Mouse (Mus musculus): ENCODE data around the gene Olfr48.

The Olfr48 gene

GRCm38 (mm10) chr2:89848105-89848504, at the start of gene Olfr48:
Olfr48 (minus strand) TSS chr2:89848205.
- no peak for DNase-seq (ENCODE audit: low read depth, low spot score)
- Histone ChIP-seq H3K36me3 (ENCODE audit: control insufficient read depth, insufficient read depth, low read length, poor library complexity, severe bottlenecking) (no peaks in the 10 kb centered on the region), H3K27me3 (ENCODE audit: control insufficient read depth, insufficient read depth, low read length, poor library complexity, severe bottlenecking) (no peaks in the 10 kb centered on the region)

GRCm38 (mm10) chr2:89878137-89878536, 30.1 kb upstream of the Olfr48 start, which contains the start of gene Olfr1257:
Olfr1257 (plus strand) TSS chr2:89878437.
- H3K27me3 ChIP-seq (ENCODE audit: control insufficient read depth, insufficient read depth, low read length, poor library complexity, severe bottlenecking): no peaks in the 10 kb centered on the region
- H3K36me3 ChIP-seq (ENCODE audit: control insufficient read depth, insufficient read depth, low read length, poor library complexity, severe bottlenecking): no peaks in the 10 kb centered on the region
- DNase-seq (ENCODE audit: low read depth, low spot score): no peak

GRCm38 (mm10) chr2:89849230-89849629, 1.2 kb upstream of the Olfr48 start:
- H3K27me3 ChIP-seq (ENCODE audit: control insufficient read depth, insufficient read depth, low read length, poor library complexity, severe bottlenecking): no peaks in the 10 kb centered on the region
- no peaks in the 10 kb centered on the region for H3K36me3 ChIP-seq (ENCODE audit: control insufficient read depth, insufficient read depth, low read length, poor library complexity, severe bottlenecking)
- no peak for DNase-seq (ENCODE audit: low read depth, low spot score)

- no peaks in the 10 kb centered on the region for H3K27me3 ChIP-seq (ENCODE audit: control insufficient read depth, insufficient read depth, low read length, poor library complexity, severe bottlenecking)
- no peaks in the 10 kb centered on the region for H3K36me3 ChIP-seq (ENCODE audit: control insufficient read depth, insufficient read depth, low read length, poor library complexity, severe bottlenecking)
- DNase-seq (ENCODE audit: low read depth, low spot score): no peak
Observed at GRCm38 (mm10) chr2:89841455-89841854, 6.5 kb downstream of the Olfr48 start, which contains the start of gene Olfr1256. Olfr1256 (minus strand) TSS chr2:89841555.

GRCm38 (mm10) chr2:89820216-89820615, 27.8 kb downstream of the Olfr48 start:
- no peaks in the 10 kb centered on the region for H3K36me3 ChIP-seq (ENCODE audit: control insufficient read depth, insufficient read depth, low read length, poor library complexity, severe bottlenecking)
- DNase-seq (ENCODE audit: low read depth, low spot score): no peak
- H3K27me3 ChIP-seq (ENCODE audit: control insufficient read depth, insufficient read depth, low read length, poor library complexity, severe bottlenecking): no peaks in the 10 kb centered on the region

GRCm38 (mm10) chr2:89811751-89812150, 36.3 kb downstream of the Olfr48 start, which contains the start of gene Olfr1255:
Olfr1255 (plus strand) TSS chr2:89812051.
- no peaks in the 10 kb centered on the region for H3K27me3 ChIP-seq (ENCODE audit: control insufficient read depth, insufficient read depth, low read length, poor library complexity, severe bottlenecking)
- no peaks in the 10 kb centered on the region for H3K36me3 ChIP-seq (ENCODE audit: control insufficient read depth, insufficient read depth, low read length, poor library complexity, severe bottlenecking)
- DNase-seq (ENCODE audit: low read depth, low spot score): no peak

GRCm38 (mm10) chr2:89810751-89811150, 37.3 kb downstream of the Olfr48 start:
- DNase-seq (ENCODE audit: low read depth, low spot score): no peak

GRCm38 (mm10) chr2:89799583-89799982, 48.4 kb downstream of the Olfr48 start:
- no peaks in the 10 kb centered on the region for H3K27me3 ChIP-seq (ENCODE audit: control insufficient read depth, insufficient read depth, low read length, poor library complexity, severe bottlenecking)
- DNase-seq (ENCODE audit: low read depth, low spot score): no peak
- H3K36me3 ChIP-seq (ENCODE audit: control insufficient read depth, insufficient read depth, low read length, poor library complexity, severe bottlenecking): no peaks in the 10 kb centered on the region

More at GRCm38 (mm10) chr2:89810751-89811150, 37.3 kb downstream of the Olfr48 start:
- Histone ChIP-seq H3K27me3 (ENCODE audit: control insufficient read depth, insufficient read depth, low read length, poor library complexity, severe bottlenecking) (no peaks in the 10 kb centered on the region), H3K36me3 (ENCODE audit: control insufficient read depth, insufficient read depth, low read length, poor library complexity, severe bottlenecking) (no peaks in the 10 kb centered on the region)

GRCm38 (mm10) chr2:89793519-89793918, 54.5 kb downstream of the Olfr48 start, which contains the start of gene Olfr1254:
Olfr1254 (minus strand) TSS chr2:89793619.
- no peak for DNase-seq (ENCODE audit: low read depth, low spot score)
- Histone ChIP-seq H3K36me3 (ENCODE audit: control insufficient read depth, insufficient read depth, low read length, poor library complexity, severe bottlenecking) (no peaks in the 10 kb centered on the region), H3K27me3 (ENCODE audit: control insufficient read depth, insufficient read depth, low read length, poor library complexity, severe bottlenecking) (no peaks in the 10 kb centered on the region)
